Mouse (Mus musculus) layer of hippocampus, postnatal 25 days (tissue): ENCODE measurements around the gene Prl7a2. TPM values are rescaled to one million over a fixed set of nuclear protein-coding genes. Genes with fewer than 3 reads are reported as not detected.

Source experiments
- DNase-seq, 2 experiments: peaks; one replicate each; pipeline ENCODE4 v3.0.0; 2022; ENCODE audit warnings: mixed read lengths in 2 of 2, low spot score in 1 of 2; ENCODE audit errors: extremely low spot score in 1 of 2
- total RNA-seq, 2 experiments: library from RNA; stranded (reverse); gene quantifications; 2 replicates each; pipeline ENCODE4 v1.2.3; 2021

The Prl7a2 gene
- total RNA-seq = not detected

DNA sequence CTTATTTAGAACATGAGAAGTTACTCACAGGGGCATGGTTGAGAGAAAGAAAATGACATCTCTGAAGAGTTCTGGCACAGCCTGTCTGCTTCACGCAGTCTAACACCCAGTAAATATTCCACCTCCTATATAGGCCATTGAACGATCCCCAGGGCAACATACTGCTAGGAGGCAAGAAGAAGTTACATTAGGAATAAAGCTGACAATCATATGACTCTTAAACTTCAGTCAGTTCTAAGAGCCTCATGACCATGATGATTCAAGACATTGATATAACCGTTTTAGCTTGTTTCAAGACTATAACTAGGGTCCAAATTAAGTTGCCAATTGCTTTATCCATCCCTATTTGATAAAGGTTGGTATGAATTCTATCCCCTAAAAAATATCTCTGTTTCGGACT is at the start of gene Prl7a2:
TSS of gene Prl7a2 (minus strand) at position 101 of the 400 bp plus-strand sequence.
- DNase-seq = no peak

DNA sequence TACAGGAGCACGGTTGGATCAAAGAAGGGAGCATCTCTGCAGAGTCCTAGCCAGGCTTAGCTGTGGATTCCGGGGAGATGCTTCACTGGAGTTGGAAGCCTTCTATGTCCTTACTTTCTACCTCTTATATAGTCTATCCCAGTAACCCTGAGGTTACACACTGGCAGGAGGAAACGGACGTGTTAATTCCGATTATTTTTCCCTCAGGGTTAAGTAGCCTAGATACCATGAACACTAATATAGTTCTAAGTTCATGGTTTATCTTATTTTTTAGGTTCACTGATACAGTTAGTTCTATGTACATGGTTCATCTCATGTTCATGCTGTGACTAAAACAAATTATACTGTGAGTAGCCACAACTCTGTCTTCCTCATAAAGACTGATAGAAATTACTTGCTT is 48.8 kb upstream of the Prl7a2 start, which contains the start of gene Prl7d1:
TSS of gene Prl7d1 (minus strand) at position 101 of the 400 bp plus-strand sequence.
- no peak for DNase-seq

DNA sequence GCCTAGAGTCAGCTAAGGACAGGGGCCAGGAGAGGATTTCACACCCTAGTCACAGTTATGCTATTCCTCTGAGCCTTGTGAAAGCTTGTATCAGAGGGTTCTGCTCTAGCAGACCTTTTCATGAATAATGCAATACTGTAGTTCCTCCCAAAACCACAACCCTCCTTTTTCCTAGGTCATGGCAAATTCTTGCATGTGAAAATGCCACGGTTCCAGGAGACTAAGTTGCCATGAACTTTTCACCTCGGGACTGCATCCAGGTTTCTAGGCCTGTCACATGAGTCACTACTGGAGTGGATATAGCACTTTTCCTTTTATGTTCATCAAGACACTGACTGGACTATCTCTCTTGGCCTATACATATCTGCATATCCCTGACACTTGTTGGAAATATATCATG is 38.7 kb upstream of the Prl7a2 start:
- no peak for DNase-seq

DNA sequence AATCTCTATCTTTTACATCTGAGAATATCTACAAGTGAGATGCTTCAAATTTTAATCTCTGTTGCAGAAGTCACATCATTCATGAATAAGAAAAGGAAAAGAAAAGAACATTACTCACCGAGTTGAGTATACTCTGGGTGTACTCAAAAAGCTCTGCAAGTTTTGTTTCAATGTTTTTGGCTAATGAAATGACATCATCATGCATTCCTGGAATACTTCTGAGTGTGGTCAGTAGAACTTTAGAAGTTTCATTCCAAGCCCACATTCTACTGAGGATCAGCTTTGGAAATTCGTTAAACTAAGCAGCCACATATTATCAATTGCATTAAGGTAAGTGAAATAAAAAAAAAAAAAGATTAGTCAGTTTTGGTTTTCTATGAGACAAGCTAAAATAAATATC is 7.1 kb downstream of the Prl7a2 start:
- DNase-seq = no peak

DNA sequence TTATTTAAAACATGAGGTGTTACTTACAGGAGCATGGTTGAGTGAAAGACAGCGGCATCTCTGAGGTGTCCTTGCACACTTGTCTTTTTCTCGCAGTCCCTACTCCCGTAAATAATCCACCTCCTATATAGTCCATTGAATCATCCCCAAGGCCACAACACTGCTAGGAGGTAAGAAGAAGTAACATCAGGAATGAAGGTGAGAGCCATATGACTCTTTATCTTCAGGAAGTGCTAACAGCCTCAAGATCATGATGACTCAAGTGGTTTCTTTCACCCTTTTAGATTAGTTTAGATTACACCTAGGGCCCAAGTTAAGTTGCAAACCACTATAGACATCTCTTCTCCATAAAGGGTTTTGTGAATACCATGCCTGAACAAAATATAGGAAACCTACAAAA is 25.4 kb downstream of the Prl7a2 start, which contains the start of gene Prl7a1:
TSS of gene Prl7a1 (minus strand) at position 101 of the 400 bp plus-strand sequence.
- DNase-seq = no peak

DNA sequence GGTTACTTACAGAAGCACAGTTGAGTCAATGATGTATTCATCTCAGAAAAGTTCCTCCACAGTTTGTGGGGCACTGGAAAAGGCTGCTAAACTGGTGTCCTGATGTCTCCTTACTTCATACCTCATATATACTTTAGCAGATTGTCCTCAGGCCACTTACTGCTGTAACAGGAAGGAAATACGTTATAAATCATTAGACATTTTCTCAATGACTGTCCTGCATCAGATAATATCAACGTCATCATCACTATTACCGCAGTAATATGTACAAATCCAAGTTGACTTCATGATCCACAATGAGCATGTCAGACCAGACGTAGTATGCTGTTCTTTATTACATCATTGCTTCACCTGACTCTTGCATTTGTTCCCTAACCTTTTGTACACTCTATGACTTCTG is 57.4 kb downstream of the Prl7a2 start, which contains the start of gene Prl7b1:
TSS of gene Prl7b1 (minus strand) at position 101 of the 400 bp plus-strand sequence.
- DNase-seq = no peak

Other genes starting within 250 kb of the Prl7a2 start
- gene Prl8a6, start 229.3 kb downstream of the Prl7a2 start, total RNA-seq = not detected
- not detected for gene Prl8a8, start 154.8 kb downstream of the Prl7a2 start, total RNA-seq
- gene Prl8a9, start 103.4 kb downstream of the Prl7a2 start, total RNA-seq = not detected
- not detected for gene Prl8a1, start 85.9 kb downstream of the Prl7a2 start, total RNA-seq
- gene Prl7b1, start 57.5 kb downstream of the Prl7a2 start, total RNA-seq = not detected
- not detected for gene Prl7a1, start 25.5 kb downstream of the Prl7a2 start, total RNA-seq
- gene Prl7d1, start 48.7 kb upstream of the Prl7a2 start, total RNA-seq = not detected
- not detected for gene Prl7c1, start 112.8 kb upstream of the Prl7a2 start, total RNA-seq
- not detected for gene Prl2a1, start 133.6 kb upstream of the Prl7a2 start, total RNA-seq
- gene Prl2c1, start 181.3 kb upstream of the Prl7a2 start, total RNA-seq = not detected